Mouse (Mus musculus) ES-E14 (cell line): Measurements from ENCODE around the gene Olfr1417. TPM values are rescaled to one million over a fixed set of nuclear protein-coding genes. Genes with fewer than 3 reads are reported as not detected.

Experiments
- DNase-seq: peaks from one replicate; pipeline ENCODE4 v3.0.0-alpha.2; 2013; ENCODE audit warnings: low read depth, low spot score
- H3K27ac ChIP-seq: 2 replicates; pipeline ENCODE4 v1.5.1; 2012; ENCODE audit warnings: low read depth, mild to moderate bottlenecking, low read length, moderate library complexity, mixed read lengths; ENCODE audit not compliant: poor library complexity, insufficient read depth, severe bottlenecking
- H3K36me3 ChIP-seq: 2 replicates; pipeline ENCODE4 v1.6.1; 2012; ENCODE audit warnings: mild to moderate bottlenecking, low read length, moderate library complexity, mixed read lengths; ENCODE audit not compliant: control insufficient read depth, poor library complexity, insufficient read depth, severe bottlenecking
- H3K4me1 ChIP-seq, 2 experiments: fragments of 150-350 bp in 1 of 2; sonication (generic) in 1 of 2; 2 replicates each; pipeline ENCODE4 v1.6.1; 2012; ENCODE audit warnings: low read length in 2 of 2, mild to moderate bottlenecking in 1 of 2, mixed read lengths in 1 of 2; ENCODE audit not compliant: control insufficient read depth in 2 of 2, insufficient read depth in 2 of 2, poor library complexity in 1 of 2
- H3K4me3 ChIP-seq, 2 experiments: fragments of 150-350 bp in 1 of 2; sonication (generic) in 1 of 2; 2 replicates each; pipeline ENCODE4 v1.5.1; 2012; ENCODE audit warnings: low read length in 2 of 2, low read depth in 1 of 2, mild to moderate bottlenecking in 1 of 2, mixed read lengths in 1 of 2; ENCODE audit not compliant: insufficient read depth in 1 of 2, poor library complexity in 1 of 2, severe bottlenecking in 1 of 2
- H3K9ac ChIP-seq: 2 replicates; pipeline ENCODE4 v1.6.1; 2012; ENCODE audit warnings: low read depth, mild to moderate bottlenecking, low read length, mixed read lengths; ENCODE audit not compliant: poor library complexity, insufficient read depth, severe bottlenecking
- H3K9me3 ChIP-seq: fragments of 150-350 bp; sonication (generic); 2 replicates; pipeline ENCODE4 v1.6.1; 2012; ENCODE audit warnings: low read depth, mild to moderate bottlenecking, low read length; ENCODE audit not compliant: control insufficient read depth, insufficient read depth
- CHD2 ChIP-seq: IDR thresholded peaks from 2 replicates; pipeline ENCODE4 v1.6.1; 2014; ENCODE audit warnings: mild to moderate bottlenecking, low read depth, low read length, inconsistent platforms
- HCFC1 ChIP-seq: IDR thresholded peaks from 2 replicates; pipeline ENCODE4 v1.6.1; 2012; ENCODE audit warnings: low read length, inconsistent platforms, borderline replicate concordance; ENCODE audit not compliant: insufficient read depth
- MAFK ChIP-seq: IDR thresholded peaks from 2 replicates; pipeline ENCODE4 v1.6.1; 2014; ENCODE audit warnings: mild to moderate bottlenecking, low read depth, low read length, inconsistent platforms; ENCODE audit not compliant: insufficient read depth
- ZC3H11A ChIP-seq: IDR thresholded peaks from 2 replicates; pipeline ENCODE4 v1.6.1; 2012; ENCODE audit warnings: low read depth, mild to moderate bottlenecking, inconsistent platforms, low read length, borderline replicate concordance
- ZNF384 ChIP-seq: IDR thresholded peaks from 2 replicates; pipeline ENCODE4 v1.6.1; 2012; ENCODE audit warnings: low read depth, low read length, inconsistent platforms
- in situ Hi-C, 2 experiments: fragments of 600-800 bp; cut with MboI; formaldehyde crosslinking; loops; one replicate each; pipeline ENCODE4 v1.15.1; 2025; ENCODE audit warnings: low sequenced_read_pairs in 2 of 2, inconsistent platforms in 1 of 2; ENCODE audit not compliant: unreplicated experiment in 2 of 2
- total RNA-seq: library from RNA; depleted of rRNA; stranded (reverse); fragments of 300-350 nt; gene quantifications from 2 replicates; pipeline ENCODE4 v1.2.3, GENCODE M21; 2012

Gene Olfr1417
- total RNA-seq, 1 experiment, result not detected

DNA sequence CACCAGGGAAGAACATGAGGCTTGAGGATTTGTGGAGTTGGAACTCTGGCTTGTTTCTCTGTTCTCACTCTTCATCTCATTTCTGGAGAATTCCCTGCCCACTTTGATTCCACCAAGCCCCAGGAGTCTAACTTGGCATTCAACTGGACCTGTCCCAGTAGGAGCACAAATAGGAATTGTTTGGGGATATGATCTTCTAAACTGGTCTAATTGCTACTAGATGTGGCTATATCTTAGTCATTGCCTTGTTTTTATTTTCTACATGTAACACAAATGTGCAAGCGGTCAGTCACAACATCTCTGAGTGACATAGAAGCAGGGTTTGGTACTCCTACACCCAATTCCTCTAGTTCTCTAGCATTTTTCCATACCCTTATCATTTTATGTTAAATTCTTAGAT is 21.9 kb upstream of the Olfr1417 start, which contains the start of gene Olfr1418:
Gene Olfr1418 (minus strand): TSS at position 101 of the 400 bp plus-strand sequence.
- no peak within 1 kb of the TSS for H3K9ac ChIP-seq
- no peak for DNase-seq
- in situ Hi-C loops, result no loop called here
- no peak within 1 kb of the TSS for H3K4me3 ChIP-seq
- no peaks in the 10 kb centered on the region for H3K9me3 ChIP-seq
- TF ChIP-seq MAFK (no peak), ZNF384 (no peak)
- no peaks in the 10 kb centered on the region for H3K36me3 ChIP-seq
- no peaks in the 10 kb centered on the region for H3K4me1 ChIP-seq
- H3K27ac ChIP-seq, result no peak within 1 kb of the TSS

- in situ Hi-C loops, result no loop called here
- no peak for DNase-seq
- no peak overlapping the region for H3K27ac ChIP-seq
- H3K36me3 ChIP-seq, result no peaks in the 10 kb centered on the region
- no peak overlapping the region for H3K4me3 ChIP-seq
- TF ChIP-seq HCFC1, result no peak
- no peak for TF ChIP-seq ZC3H11A
- no peak for TF ChIP-seq CHD2
- TF ChIP-seq MAFK, result no peak
- no peak for TF ChIP-seq ZNF384
- no peak overlapping the region for H3K9ac ChIP-seq
- H3K4me1 ChIP-seq, result no peaks in the 10 kb centered on the region
- no peaks in the 10 kb centered on the region for H3K9me3 ChIP-seq
Measured at GRCm38 (mm10) chr19:11856506-11856905, 17.5 kb upstream of the Olfr1417 start.

- no peak overlapping the region for H3K27ac ChIP-seq
- no peaks in the 10 kb centered on the region for H3K4me1 ChIP-seq
- H3K36me3 ChIP-seq, result no peaks in the 10 kb centered on the region
- no peaks in the 10 kb centered on the region for H3K9me3 ChIP-seq
- no peak overlapping the region for H3K4me3 ChIP-seq
- no peak overlapping the region for H3K9ac ChIP-seq
- in situ Hi-C loops, result no loop called here
- no peak for TF ChIP-seq ZC3H11A
- TF ChIP-seq HCFC1, result no peak
- TF ChIP-seq ZNF384, result no peak
- no peak for TF ChIP-seq MAFK
- no peak for TF ChIP-seq CHD2
- no peak for DNase-seq
Measured at GRCm38 (mm10) chr19:11854821-11855220, 15.8 kb upstream of the Olfr1417 start.

GRCm38 (mm10) chr19:11852652-11853051 is 13.6 kb upstream of the Olfr1417 start:
- no peaks in the 10 kb centered on the region for H3K36me3 ChIP-seq

DNA sequence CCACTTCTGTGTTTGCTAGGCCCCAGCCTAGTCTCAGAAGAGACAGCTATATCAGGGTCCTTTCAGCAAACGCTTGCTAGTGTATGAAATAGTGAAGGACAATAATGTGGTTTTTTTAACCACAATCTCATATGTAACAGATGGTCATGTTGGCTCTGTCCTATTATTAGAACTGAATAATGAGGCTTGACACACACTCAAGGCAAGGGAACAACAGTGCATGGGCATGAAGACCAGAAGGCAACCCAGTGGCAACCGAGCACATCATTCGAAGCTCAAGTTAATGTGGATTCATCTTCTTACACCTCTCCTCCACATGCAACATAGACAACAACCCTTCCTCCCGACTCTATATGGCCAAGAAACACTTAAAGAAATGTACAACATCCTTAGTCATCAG is 7.3 kb upstream of the Olfr1417 start:
- in situ Hi-C loops, result no loop called here
- Histone ChIP-seq H3K9ac (no peak overlapping the region), H3K4me3 (no peak overlapping the region), H3K4me1 (no peaks in the 10 kb centered on the region), H3K36me3 (no peaks in the 10 kb centered on the region), H3K27ac (no peak overlapping the region), H3K9me3 (no peaks in the 10 kb centered on the region)
- TF ChIP-seq HCFC1, result no peak
- TF ChIP-seq CHD2, result no peak
- no peak for TF ChIP-seq MAFK
- TF ChIP-seq ZC3H11A, result no peak
- TF ChIP-seq ZNF384, result no peak
- no peak for DNase-seq

More at GRCm38 (mm10) chr19:11852652-11853051, 13.6 kb upstream of the Olfr1417 start:
- no peaks in the 10 kb centered on the region for H3K9me3 ChIP-seq
- H3K4me3 ChIP-seq, result no peak overlapping the region
- no peak overlapping the region for H3K9ac ChIP-seq
- no peak for DNase-seq
- in situ Hi-C loops, result no loop called here
- TF ChIP-seq CHD2 (no peak), ZNF384 (no peak)
- H3K27ac ChIP-seq, result no peak overlapping the region
- H3K4me1 ChIP-seq, result no peaks in the 10 kb centered on the region
